Mouse (Mus musculus) adrenal gland, adult 18-20 months (tissue): Measurements from ENCODE around the gene Ptp4a2. TPM values are rescaled to one million over a fixed set of nuclear protein-coding genes. Genes with fewer than 3 reads are reported as not detected.

Experiments
- DNase-seq, 2 experiments: peaks; one replicate each; pipeline ENCODE4 v3.0.0; 2021 to 2022; ENCODE audit warnings: low spot score in 2 of 2
- total RNA-seq, 2 experiments: library from RNA; stranded (reverse); gene quantifications; 1 replicate in 1 of 2; 2 replicates in 1 of 2; pipeline ENCODE4 v1.2.3; 2021

Ptp4a2 gene
- total RNA-seq, 2 experiments from 2014 or later, result 291 to 386 TPM

- DNase-seq, result no peak
Measured at GRCm38 (mm10) chr4:129795151-129795860, 15.7 kb upstream of the Ptp4a2 start.

GRCm38 (mm10) chr4:129795861-129796260 is 15.2 kb upstream of the Ptp4a2 start:
- no peak for DNase-seq

GRCm38 (mm10) chr4:129797985-129798384 is 13.0 kb upstream of the Ptp4a2 start:
- DNase-seq, result no peak

GRCm38 (mm10) chr4:129803368-129803767 is 7.7 kb upstream of the Ptp4a2 start:
- no peak for DNase-seq

GRCm38 (mm10) chr4:129805059-129805458 is 6.0 kb upstream of the Ptp4a2 start:
- no peak for DNase-seq

GRCm38 (mm10) chr4:129811605-129812468 is 818 bp downstream of the Ptp4a2 start:
- no peak for DNase-seq

- DNase-seq, result no peak
Measured at GRCm38 (mm10) chr4:129817591-129817990, 6.6 kb downstream of the Ptp4a2 start.

GRCm38 (mm10) chr4:129818506-129819195 is 7.6 kb downstream of the Ptp4a2 start:
- peak; percentile 33 to 45 for DNase-seq

GRCm38 (mm10) chr4:129819712-129820336 is 8.8 kb downstream of the Ptp4a2 start:
- peak; percentile 96 for DNase-seq

GRCm38 (mm10) chr4:129820417-129821086 is 9.5 kb downstream of the Ptp4a2 start:
- peak; percentile 75 for DNase-seq

- DNase-seq, result no peak
Measured at GRCm38 (mm10) chr4:129821087-129821616, 10.1 kb downstream of the Ptp4a2 start.

GRCm38 (mm10) chr4:129822324-129822723 is 11.3 kb downstream of the Ptp4a2 start:
- DNase-seq, result no peak

- DNase-seq, result no peak
Measured at GRCm38 (mm10) chr4:129823216-129823810, 12.3 kb downstream of the Ptp4a2 start.

GRCm38 (mm10) chr4:129827611-129828010 is 16.6 kb downstream of the Ptp4a2 start:
- no peak for DNase-seq

- no peak for DNase-seq
Measured at GRCm38 (mm10) chr4:129828081-129828480, 17.1 kb downstream of the Ptp4a2 start.

- DNase-seq, result no peak
Measured at GRCm38 (mm10) chr4:129829799-129830198, 18.8 kb downstream of the Ptp4a2 start.

- DNase-seq, result no peak
Measured at GRCm38 (mm10) chr4:129830343-129830944, 19.4 kb downstream of the Ptp4a2 start.

GRCm38 (mm10) chr4:129834581-129834980 is 23.6 kb downstream of the Ptp4a2 start:
- no peak for DNase-seq

GRCm38 (mm10) chr4:129835296-129835695 is 24.3 kb downstream of the Ptp4a2 start:
- DNase-seq, result no peak
